Mouse (Mus musculus) adrenal gland, postnatal 4 days (tissue): ENCODE measurements around the gene Dyrk1a. TPM values are rescaled to one million over a fixed set of nuclear protein-coding genes. Genes with fewer than 3 reads are reported as not detected.

Source experiments
- total RNA-seq, 2 experiments: library from RNA; stranded (reverse); gene quantifications; 2 replicates each; pipeline ENCODE4 v1.2.3; 2021

Dyrk1a gene
- total RNA-seq, 2 experiments from 2014 or later = 86.3 to 92.5 TPM

Other genes with a start within 250 kb of the Dyrk1a start
- 1 to 10 TPM; 5.5 to 6.2 TPM for gene Ripply3, start 241.6 kb upstream of the Dyrk1a start, total RNA-seq
- gene Ttc3, start 199.4 kb upstream of the Dyrk1a start, total RNA-seq = 100 to 1,000 TPM; 163 to 178 TPM
- 100 to 1,000 TPM; 101 to 106 TPM for gene Pigp, start 198.2 kb upstream of the Dyrk1a start, total RNA-seq
- gene Vps26c, start 43.2 kb upstream of the Dyrk1a start, total RNA-seq = 10 to 100 TPM; 54.8 to 62.6 TPM